Mouse (Mus musculus): ENCODE results near the gene Spred2. TPM values are rescaled to one million over a fixed set of nuclear protein-coding genes. Genes with fewer than 3 reads are reported as not detected.
"Not testable (repeated sequence)": the region's sequence is repeated elsewhere in the genome, so short reads cannot be mapped to it uniquely, and the experiment has no call there.

Gene Spred2
- total RNA-seq, 2 experiments from 2014 or later: 6.1 to 7.1 TPM

DNA sequence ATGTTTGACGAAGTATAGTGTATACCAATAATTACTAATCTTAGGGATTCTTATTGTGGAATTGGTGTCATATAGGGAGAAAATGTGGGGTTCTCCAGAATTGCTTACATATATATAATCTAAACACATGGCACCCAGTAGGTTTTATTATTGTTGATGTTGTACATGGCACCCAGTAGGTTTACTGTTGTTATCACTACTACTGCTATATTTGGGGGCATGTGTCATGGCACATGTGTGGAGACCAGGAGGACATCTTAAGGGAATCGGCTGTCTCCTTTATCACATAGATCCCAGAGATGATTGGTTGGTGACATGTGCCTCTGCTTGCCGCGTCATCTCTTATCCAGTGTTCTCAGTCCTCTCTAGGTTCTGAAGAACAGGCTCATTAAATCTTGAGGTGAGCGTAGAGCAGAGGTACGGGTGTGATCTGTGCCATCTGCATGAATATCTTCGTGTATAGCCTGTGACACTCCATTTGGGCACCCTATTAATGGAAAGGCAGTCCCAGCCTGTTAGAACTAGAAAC lies 70.2 kb downstream of the Spred2 start:
- DNase-seq: no peak
- intact Hi-C loops (cut with DNase I): no loop called here

GRCm38 (mm10) chr11:19997940-19998339 lies 73.8 kb downstream of the Spred2 start:
- no peak for DNase-seq
- intact Hi-C loops (cut with DNase I): no loop called here

- intact Hi-C loops (cut with DNase I): no loop called here
- no peak for DNase-seq
Observed at GRCm38 (mm10) chr11:20002883-20003282, 78.7 kb downstream of the Spred2 start.

- intact Hi-C loops (cut with DNase I): no loop called here
- no peak for DNase-seq
Observed at GRCm38 (mm10) chr11:20007701-20008100, 83.5 kb downstream of the Spred2 start.

DNA sequence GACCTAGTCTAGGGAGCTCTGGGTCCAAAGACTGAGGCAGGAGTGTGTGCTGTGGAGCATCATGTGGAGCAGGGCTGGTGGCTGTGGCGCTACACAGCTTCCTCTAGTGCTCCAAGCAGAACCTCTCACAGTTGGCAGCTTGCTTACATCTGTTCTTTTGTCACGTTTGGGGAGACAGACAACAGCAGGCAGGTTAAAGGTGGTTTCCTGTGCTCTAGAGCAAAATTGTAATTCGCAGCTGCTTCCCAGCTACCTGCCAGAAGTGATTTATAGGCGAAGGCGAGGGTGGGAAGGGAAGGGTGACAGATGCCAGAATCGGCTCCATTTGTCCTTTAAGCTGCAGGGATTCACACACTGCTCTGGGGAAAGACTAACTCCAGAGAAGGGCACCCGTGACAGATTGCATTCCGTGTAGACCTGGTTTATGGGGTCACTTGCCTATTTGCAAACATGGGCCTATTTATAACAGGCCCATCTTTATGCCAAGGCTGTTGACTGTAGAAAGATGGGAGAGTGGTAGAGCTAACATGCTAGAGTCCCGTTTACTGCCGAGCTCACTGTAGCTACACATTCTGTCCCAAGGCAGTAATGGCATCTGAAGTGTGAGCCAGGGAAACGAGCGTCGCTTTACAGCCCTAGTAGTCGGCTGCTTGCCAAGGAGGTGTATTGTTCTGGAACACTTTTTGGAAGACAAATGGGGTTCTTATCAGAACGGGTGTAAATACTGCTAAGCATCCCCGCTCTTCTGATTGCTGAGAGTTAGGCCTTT lies 87.2 kb downstream of the Spred2 start:
- no peak for DNase-seq
- intact Hi-C loops (cut with DNase I): no loop called here

- intact Hi-C loops (cut with DNase I): no loop called here
- DNase-seq: no peak
Observed at GRCm38 (mm10) chr11:20013366-20013765, 89.2 kb downstream of the Spred2 start.

DNA sequence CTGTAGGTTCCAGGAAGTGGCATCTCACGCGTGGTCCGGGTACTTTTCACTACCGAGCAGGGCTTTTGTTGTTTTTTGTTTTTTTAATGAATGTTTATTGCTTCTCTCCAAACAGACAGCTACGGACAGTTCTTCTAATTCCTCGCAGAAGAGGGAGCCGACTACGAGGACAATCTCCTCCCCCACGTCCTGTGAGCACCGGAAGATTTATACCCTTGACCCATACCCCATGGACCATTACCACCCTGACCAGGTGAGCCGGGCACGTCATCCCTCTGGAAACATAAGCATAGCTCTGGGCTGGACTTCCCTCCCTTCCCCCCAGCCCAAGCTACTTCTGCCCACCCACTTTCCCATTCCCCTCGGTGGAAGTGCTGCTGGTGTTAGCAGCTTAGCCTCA lies 93.8 kb downstream of the Spred2 start:
- intact Hi-C loops (cut with DNase I): no loop called here
- no peak for DNase-seq

DNA sequence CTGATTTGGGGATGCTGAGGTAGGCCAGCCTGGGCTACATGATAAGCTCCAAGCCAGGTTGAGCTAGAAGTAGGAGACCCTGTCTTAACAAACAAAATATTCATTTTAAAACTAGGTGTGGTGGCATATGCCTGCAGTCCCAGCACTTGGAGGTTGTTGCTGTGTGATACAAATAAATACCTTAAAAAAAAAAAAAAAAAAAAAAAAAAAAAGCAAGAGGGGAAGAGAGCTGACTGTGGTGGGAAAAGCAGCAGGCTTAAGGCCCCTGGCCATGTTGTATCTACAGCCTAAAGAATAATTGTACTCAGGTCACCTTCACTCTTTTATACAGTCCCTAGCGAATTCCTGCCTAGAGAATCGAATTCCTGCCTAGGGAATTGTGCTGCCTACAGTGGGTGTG lies 94.7 kb downstream of the Spred2 start:
- no peak for DNase-seq
- intact Hi-C loops (cut with DNase I): no loop called here

- intact Hi-C loops (cut with DNase I): no loop called here
- DNase-seq: no peak
Observed at GRCm38 (mm10) chr11:20020720-20021119, 96.5 kb downstream of the Spred2 start.

DNA sequence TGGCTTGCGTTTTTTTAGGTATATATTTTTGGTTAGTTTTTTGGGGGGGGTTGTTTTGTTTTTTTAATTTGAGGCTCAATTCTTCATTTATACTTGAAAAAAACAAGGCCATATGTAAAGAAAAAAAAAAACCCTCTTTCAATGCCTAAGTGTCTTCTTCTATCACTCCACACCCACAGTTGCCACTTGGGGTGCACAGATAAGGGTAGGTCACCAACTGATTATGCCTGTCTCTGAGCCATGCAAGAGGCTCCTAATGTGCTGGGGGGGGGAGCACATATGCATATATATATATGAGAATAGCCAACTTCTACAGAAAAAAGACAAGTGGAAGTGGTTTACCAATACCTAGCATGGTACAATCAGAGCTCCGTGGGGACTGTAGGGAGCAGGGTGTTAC lies 98.3 kb downstream of the Spred2 start:
- intact Hi-C loops (cut with DNase I): no loop called here
- DNase-seq: no peak

- intact Hi-C loops (cut with DNase I): no loop called here
- DNase-seq: no peak
Observed at GRCm38 (mm10) chr11:20022911-20023482, 98.8 kb downstream of the Spred2 start.

DNA sequence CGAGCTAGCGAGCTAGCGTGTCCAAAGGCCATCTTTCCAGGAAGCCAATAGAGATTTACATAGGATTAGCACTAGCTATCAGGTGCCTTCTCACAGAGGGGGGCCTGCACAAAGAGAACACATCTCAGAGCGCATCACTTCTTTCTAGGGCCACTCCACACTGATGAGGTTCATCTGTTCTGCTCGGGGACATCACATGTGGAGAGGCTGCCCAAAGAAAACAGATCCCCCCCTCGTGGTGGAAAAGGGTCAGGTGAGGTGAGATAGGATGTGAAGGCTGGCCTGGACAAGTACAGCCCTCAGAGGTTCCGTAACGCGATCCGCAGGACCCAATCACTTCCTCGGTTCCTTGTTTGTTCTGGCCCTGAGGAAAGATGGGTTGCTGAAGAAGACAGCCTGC lies 101.7 kb downstream of the Spred2 start:
- no peak for DNase-seq
- intact Hi-C loops (cut with DNase I): loop anchor here (5.0 kb wide), 1 partner anchor 104 kb away; the partner anchor contains the start of gene Spred2

GRCm38 (mm10) chr11:20027719-20028118 lies 103.5 kb downstream of the Spred2 start:
- DNase-seq: no peak
- intact Hi-C loops (cut with DNase I): loop anchor here (5.0 kb wide), 1 partner anchor 105 kb away; the partner anchor contains the start of gene Spred2

DNA sequence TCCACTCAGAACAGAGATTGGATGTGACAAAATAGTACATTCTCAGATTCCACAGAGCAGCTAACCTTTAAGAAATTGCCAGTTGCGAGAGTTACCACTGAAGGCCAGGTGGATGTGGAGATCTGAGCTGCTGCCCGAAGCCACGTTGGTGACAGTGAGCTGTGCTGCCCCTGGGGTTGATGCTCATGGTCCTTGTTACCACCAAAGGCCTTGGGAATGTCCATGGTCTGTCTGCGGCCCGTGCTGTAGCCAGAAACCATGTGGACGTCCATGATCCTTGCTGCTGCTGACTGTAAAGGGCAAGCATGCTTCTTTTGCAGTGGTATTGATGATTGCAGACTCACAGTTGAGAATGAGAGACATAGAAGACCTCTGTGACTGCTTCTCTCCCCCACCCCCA lies 104.2 kb downstream of the Spred2 start:
- no peak for DNase-seq
- intact Hi-C loops (cut with DNase I): loop anchor here (5.0 kb wide), 1 partner anchor 106 kb away; the partner anchor contains the start of gene Spred2

DNA sequence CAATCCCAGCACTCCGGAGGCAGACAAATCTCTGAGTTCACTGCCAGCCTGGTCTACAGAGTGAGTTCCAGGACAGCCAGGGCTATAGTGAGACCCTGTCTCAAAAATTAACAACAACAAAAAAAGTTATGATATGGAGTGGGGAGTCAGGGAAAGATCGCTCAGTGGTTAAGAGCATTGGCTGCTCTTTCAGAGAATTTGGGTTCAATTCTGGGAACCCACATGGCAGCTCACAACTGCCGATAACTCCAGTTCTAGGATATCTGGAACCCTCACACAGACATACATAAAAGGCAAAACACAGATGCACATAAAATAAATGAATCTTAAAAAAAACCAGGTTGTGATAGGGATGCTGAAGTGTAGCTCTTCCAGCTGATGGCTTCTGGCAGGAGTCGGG lies 104.8 kb downstream of the Spred2 start:
- intact Hi-C loops (cut with DNase I): loop anchor here (5.0 kb wide), 1 partner anchor 107 kb away; the partner anchor contains the start of gene Spred2
- DNase-seq: no peak

DNA sequence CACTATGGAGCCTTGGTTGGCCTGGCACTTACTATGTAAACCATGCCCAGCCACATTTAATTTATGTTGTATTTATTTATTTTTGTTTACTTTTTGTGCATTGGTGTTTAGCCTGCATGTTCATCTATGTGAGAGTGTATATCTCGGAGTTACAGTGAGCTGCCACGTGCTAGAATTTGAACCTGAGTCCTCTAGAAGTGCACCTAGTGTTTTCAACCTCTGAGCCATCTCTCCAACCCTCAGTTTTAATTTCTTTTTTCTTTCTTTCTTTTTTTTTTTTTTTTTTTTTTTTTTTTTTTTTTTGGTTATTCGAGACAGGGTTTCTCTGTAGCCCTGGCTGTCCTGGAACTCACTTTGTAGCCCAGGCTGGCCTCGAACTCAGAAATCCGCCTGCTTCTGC lies 106.8 kb downstream of the Spred2 start:
- DNase-seq: not testable (repeated sequence)
- intact Hi-C loops (cut with DNase I): loop anchor here (10.0 kb wide), 1 partner anchor 196 kb away; no protein-coding TSS in a partner anchor

DNA sequence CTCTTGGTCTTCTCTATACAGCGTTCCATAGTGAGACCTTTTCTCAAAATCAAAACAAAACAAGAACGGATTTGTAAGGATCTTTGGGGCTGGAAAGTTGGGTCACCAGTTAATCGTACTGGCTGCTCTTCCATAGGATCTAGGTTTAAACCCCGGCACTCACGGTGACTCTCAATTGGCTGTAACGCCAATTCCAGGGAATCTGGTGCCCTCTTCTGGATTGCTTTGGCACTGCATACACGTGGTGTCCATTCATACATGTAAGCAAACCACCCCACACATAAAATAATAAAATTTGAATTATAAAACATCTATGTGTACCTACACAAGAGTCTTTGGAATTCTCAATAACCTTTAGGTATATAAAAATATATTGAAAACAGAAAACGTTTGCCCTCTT lies 107.4 kb downstream of the Spred2 start:
- intact Hi-C loops (cut with DNase I): loop anchor here (10.0 kb wide), 1 partner anchor 197 kb away; no protein-coding TSS in a partner anchor
- DNase-seq: no peak

- DNase-seq: no peak
- intact Hi-C loops (cut with DNase I): loop anchor here (10.0 kb wide), 1 partner anchor 199 kb away; no protein-coding TSS in a partner anchor
Observed at GRCm38 (mm10) chr11:20033541-20034160, 109.5 kb downstream of the Spred2 start.

GRCm38 (mm10) chr11:20034337-20034947 lies 110.3 kb downstream of the Spred2 start:
- intact Hi-C loops (cut with DNase I): loop anchor here (10.0 kb wide), 1 partner anchor 200 kb away; no protein-coding TSS in a partner anchor

DNA sequence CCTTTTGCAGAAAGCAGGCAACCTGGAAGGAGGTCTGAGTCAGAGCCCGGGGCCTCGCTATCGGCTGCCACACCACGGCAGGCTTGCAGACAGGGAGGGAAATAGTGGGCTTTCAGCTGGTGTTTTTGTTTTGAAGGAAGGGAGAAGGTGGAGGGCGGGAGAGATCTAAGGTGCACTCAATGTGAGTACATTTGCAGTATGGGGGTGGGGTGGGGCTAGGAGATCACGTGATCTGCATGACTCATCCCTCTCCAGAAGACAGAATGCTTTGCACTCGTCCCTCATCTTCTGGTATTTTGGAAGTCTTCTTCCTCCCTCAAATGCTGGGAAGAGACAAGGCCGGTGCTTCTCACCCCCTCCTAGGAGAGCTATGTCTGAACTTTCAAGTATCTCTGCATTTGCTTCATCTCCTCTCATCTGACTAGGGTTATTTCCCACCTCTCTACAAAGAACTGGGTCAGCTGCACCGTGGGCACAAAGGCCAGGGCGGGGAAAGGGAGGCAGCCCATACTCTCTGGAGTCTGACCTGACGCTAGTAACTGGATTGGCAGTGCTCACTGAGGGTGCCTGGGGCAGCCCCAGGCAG lies 111.3 kb downstream of the Spred2 start:
- intact Hi-C loops (cut with DNase I): loop anchor here (10.0 kb wide), 1 partner anchor 201 kb away; no protein-coding TSS in a partner anchor
- no peak for DNase-seq

More at GRCm38 (mm10) chr11:20034337-20034947, 110.3 kb downstream of the Spred2 start:
- DNase-seq: no peak

All from gastrocnemius, postnatal 36 days (tissue).